Mouse (Mus musculus): ENCODE measurements around the gene Mindy4.

The Mindy4 gene

DNA sequence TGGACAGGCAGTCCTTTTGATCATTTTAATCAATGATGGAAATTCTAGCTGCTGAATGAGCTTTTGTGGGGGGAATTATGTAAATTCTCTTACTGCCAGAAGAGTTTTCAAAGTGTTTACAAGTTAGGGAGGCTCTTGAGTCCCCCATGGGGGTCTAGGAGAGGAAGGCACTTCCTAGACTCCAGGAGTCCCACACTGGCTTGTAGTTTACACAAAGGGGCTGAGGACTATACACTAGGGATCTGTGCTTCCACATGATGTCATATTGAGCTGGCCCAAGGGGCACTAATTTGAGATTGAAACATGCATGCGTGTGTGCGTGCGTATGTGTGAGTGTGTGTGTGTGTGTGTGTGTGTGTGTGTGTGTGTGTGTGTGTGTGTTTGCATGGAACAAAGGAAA, 748 bp downstream of the Mindy4 start:
- in situ Hi-C loops (cut with MboI, MseI): no loop called here

- in situ Hi-C loops (cut with MboI, MseI): no loop called here
Observed at GRCm38 (mm10) chr6:55207786-55208185, 4.6 kb downstream of the Mindy4 start.

DNA sequence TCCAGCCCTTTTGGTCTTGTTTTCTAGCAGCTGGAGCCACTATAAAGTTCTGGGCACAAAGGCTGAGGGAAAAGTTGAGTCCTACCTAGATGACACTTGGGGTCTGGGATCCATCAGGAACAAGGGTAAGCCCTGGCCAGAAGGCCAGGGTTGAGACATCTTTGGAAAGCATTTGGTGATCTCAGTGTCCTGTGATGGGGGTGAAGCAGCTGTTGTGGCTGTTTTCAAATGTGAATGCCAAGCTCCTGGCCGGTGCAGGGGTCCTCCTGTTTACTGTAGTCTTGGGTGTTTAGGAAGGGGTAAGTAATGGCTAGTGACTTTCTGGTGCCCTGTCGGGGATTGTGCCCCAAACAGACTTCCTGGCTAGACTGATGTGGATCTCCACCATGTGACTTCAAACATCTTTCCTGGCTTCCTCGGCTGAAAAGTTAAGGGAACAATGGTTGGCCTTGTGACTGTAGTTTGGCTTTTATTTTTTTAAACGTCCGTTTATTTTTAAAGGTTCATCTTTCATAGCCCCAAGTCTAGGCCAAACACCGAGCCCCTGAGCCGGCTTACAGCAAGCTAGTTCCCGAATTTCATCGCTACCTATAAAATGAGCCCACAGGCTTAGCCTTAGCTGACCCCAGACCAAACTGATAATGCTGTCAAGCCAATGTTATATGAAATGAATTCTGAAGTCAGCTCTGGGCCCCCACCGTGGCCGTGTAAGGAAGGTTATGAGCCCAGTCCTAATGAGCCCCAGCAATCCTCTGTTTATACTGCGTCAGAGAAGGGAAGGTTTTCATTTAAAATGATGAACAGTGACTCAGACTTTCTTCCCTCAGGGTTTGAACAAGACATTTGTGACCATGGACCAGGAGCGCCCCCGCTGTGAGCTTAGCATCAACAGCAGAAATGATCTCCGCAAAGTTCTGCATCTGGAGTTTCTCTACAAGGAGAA, 7.5 kb downstream of the Mindy4 start:
- in situ Hi-C loops (cut with MboI, MseI): no loop called here

DNA sequence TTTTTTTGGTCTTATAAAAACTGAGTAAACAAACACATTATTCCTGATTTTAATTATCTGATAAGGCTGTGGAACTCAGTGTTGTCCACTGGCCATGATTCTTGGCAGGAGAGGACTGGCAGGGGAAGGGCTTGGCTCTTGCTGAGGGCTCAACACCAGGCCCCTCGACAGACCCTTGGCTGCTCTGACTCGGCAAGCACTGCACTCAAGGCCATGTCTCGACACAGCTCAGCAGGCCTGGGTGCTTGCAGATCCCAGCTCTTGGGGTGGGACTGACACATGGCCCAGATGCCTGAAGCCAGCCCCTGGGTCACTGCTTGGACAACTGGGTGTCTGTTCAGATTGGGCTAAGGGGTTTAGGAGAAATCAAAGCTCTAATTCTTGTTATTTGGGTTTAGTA, 11.4 kb downstream of the Mindy4 start:
- in situ Hi-C loops (cut with MboI, MseI): no loop called here

GRCm38 (mm10) chr6:55218232-55218631, 15.0 kb downstream of the Mindy4 start:
- in situ Hi-C loops (cut with MboI, MseI): no loop called here

DNA sequence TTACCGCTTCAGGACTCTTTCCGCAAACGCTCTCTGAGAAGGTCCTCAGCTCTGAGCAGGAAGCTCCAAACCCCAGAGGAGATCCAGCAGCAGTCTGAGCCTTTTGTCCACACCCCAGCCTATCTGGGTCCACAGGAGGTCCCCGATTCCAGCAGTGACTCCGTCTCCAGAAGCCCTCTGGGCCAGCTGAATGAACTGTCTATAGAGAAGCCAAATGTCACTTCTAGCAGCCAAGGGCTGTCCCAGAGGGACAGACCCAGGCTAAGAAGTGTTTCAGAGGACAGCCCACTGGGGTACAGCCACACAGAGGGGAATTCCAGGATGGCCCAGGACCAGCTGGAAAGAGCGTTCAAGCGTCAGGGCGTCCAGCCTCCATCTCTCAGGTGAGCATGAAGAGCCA, 20.8 kb downstream of the Mindy4 start:
- in situ Hi-C loops (cut with MboI, MseI): no loop called here

GRCm38 (mm10) chr6:55230048-55230447, 26.9 kb downstream of the Mindy4 start:
- in situ Hi-C loops (cut with MboI, MseI): no loop called here

GRCm38 (mm10) chr6:55232101-55232500, 28.9 kb downstream of the Mindy4 start:
- in situ Hi-C loops (cut with MboI, MseI): no loop called here

GRCm38 (mm10) chr6:55232524-55233264, 29.5 kb downstream of the Mindy4 start:
- in situ Hi-C loops (cut with MboI, MseI): no loop called here

DNA sequence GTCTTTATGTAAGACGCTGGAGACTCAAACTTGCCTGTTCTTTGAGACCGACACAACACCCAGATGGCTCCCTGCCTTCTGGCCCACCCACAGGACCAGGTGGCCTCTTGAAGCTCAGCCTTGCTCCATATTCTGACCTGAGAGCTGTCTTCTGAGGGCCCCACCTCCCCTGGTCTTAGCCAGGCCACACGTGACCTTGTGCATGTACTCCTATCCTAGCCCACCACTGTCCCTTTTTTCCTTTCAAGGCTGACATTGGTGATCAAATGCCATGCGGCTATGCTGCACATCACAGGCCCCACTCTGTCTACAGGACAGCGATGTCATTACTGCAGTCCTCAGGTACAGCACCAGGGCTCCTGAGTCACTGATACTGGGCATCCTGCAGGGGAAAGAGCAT, 30.1 kb downstream of the Mindy4 start:
- in situ Hi-C loops (cut with MboI, MseI): no loop called here

- in situ Hi-C loops (cut with MboI, MseI): no loop called here
Observed at GRCm38 (mm10) chr6:55234636-55235035, 31.5 kb downstream of the Mindy4 start.

DNA sequence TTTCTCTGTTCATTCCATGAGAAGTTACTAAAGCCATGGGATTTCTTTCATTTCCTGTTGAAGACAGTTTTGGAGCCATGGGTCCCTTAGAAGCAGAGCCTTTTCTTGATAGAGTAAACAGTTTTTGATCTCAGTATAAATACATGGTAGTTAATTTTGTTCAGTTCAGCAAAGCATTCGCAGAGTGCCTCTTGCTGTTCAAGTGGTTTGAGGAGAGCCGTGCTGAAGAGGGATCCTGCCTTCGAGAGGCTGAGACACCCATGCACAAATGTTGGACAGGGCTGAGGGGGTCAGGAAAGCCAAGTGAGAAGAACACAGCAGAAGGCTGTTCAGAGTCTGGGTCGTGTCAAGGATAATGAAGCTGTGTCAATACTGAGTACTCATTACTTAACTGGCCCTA, 32.5 kb downstream of the Mindy4 start:
- in situ Hi-C loops (cut with MboI, MseI): no loop called here

DNA sequence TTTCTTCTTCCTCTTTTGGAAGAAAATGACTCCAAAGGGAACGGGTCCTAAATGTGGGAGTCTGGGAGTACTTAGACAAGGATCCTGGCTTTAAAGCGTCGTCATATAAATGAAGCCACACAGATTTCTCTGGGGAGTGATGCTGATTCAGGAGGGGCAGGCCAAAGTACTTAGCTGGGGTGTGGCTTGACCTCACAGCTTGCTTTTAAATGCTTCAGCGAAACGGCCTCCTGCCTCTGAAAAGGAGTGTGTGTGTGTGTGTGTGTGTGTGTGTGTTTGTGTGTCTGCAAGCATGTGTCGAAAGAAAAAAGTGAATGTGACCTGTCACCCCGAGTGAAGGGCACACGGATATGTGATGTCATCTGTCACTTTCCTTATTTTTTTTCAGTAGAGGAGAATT, 36.7 kb downstream of the Mindy4 start:
- in situ Hi-C loops (cut with MboI, MseI): loop anchor here (5.0 kb wide), 1 partner anchor 142 kb away; no protein-coding TSS in a partner anchor

DNA sequence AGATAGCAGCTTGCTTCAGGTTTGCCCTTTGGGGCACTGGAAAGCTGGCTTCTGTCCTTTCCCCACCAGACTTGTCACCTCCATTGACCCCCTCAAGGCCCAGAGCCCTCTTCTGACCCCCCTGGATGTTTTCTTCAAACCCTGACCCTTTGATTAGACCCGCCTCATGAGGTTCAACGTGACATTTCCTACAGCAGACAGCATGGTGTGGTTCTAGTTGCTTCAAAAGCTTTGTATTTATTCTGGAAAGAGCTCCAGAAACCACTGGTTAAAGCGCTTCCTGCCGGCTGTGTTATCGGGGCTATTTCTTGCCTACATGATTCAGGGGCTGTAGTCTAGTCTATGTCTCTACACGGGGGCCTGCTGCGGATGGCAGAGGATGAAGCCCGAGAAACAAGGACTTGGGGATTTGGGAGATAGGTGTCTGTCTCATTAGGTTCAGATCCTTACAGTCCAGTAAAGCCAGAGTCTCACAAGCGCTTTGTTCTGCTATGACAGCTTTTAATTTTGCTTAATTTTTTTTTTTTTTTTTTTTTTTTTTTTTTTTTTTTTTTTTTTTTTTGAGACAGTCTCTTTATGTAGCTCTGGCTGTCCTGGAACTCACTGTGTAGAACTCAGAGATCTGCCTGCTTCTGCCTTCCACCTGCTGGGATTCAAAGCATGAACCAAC, 37.5 kb downstream of the Mindy4 start:
- in situ Hi-C loops (cut with MboI, MseI): loop anchor here (5.0 kb wide), 1 partner anchor 142 kb away; no protein-coding TSS in a partner anchor

DNA sequence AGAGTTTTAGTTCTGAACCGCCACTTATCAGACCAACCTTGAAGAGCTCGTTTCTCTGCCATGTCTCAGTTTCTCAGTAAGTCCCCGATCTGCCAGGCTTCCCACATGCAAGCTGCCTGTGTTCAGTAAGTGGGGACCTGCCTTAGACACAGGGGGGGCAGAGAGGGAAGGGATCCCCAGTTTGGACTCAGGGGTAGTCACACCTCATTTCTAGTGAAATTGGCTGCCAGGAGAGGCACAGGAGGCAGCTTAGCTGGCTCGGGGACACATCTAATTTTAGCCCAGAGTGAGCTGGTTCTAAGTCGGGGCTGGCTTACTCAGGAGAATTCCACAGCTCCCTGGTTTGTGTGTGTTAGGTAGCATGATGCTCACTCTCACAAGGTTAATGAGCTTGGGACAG, 38.3 kb downstream of the Mindy4 start:
- in situ Hi-C loops (cut with MboI, MseI): loop anchor here (5.0 kb wide), 1 partner anchor 141 kb away; no protein-coding TSS in a partner anchor

DNA sequence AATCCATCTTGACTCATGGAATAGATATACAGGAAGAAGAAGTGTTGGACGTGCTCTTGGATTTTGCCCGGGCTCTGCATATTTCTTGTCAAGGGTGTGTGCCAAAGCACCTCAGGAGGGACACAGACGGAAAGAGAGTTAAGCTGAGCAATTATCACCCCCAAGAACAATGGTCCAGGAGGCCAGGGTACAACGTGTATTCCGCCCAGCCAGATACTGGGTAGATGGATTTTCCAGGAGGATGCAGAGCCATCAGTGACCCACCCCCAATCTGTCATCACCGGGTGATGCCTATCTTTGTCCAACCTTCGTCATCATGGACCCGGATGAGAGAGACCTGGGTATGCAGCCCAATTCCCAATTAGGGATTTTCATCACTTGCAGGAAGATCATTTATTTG, 42.5 kb downstream of the Mindy4 start:
- in situ Hi-C loops (cut with MboI, MseI): no loop called here

- in situ Hi-C loops (cut with MboI, MseI): no loop called here
Observed at GRCm38 (mm10) chr6:55246441-55246840, 43.3 kb downstream of the Mindy4 start.

DNA sequence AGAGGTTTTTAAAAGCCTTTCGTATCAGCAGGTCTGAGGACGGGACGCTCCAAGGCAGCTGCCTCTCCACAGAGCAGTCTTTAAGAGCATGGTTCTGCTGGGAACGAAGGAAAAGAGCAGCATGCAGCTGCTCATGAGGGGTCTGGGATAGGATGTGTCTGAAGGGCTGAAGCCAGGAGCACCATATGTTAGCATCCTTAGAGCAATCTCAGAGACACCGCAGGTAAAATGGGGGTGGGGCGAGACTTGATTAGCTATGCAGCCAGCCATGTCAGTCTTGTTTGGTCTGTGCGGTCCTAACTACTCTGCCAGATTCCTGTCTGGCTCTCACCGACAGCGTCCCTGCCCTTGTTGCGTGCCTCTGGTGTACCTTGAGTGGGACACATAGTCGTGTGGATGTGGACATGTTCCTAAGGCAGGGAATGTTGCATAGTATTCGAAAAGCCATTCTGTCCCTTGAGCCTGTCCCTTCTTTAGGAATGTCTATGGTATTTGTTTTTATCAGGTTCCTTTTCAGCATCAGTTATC, 43.8 kb downstream of the Mindy4 start:
- in situ Hi-C loops (cut with MboI, MseI): no loop called here

DNA sequence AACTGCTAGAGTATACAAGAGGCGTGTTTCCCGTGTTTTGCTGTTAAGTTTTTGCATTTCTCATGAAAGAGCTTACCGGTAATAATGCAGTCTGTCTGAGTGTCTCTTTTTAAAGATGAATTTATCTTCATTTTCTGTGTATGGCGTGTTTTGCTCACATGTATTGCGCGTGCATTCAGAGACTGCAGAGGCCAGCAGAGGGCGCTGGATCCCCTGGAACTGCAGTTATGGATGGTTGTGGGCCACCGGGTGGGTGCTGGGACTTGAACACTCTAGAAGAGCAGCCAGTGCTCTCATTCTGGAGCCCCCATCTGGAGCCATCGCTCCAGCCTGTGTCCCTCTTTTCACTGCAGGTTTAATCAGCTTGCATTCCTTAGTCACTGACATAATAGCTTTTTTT, 46.1 kb downstream of the Mindy4 start:
- in situ Hi-C loops (cut with MboI, MseI): no loop called here

DNA sequence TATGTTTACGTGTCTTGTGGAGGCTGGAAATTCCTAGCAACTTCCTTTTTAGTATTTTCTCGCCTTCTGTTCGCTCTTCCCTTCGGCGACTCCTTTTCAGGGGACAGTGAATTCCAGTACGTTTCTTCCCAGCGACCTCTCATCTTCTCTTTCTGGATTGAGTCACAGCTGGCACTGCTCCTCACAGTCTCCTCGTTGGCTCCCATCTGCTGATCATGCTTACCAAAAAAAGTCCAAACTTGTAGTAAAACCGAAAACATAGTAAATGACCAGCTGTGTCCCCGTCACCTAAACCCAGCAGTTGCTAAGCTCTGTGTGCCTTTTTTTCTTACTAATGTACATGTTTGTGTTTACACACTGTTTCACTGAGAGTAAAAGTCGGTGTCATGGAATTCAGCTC, 47.6 kb downstream of the Mindy4 start:
- in situ Hi-C loops (cut with MboI, MseI): no loop called here

DNA sequence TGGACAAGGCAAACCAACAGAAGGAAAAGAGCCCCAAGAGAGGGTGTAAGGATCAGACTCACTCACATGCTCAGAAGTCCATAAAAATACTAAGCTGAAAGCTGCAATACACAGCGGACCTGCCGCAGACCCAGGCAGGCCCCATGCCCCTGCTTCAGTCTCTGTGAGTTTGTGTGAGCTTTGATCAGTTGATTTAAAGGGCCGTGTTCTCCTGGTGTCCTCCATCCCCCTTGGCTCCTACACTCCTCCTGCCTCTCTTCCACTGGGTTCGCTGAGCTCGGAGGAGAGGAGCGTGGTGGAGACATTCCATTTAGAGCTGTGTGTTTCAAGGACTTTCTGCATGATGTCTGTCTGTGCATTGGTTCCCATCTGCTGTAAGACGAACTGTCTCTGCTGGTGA, 48.4 kb downstream of the Mindy4 start:
- in situ Hi-C loops (cut with MboI, MseI): no loop called here

GRCm38 (mm10) chr6:55252731-55253247, 49.6 kb downstream of the Mindy4 start:
- in situ Hi-C loops (cut with MboI, MseI): no loop called here

Measured in T-helper 2 cell (primary cell).